Mouse (Mus musculus): Measurements from ENCODE around the gene Dnmbp. TPM values are rescaled to one million over a fixed set of nuclear protein-coding genes. Genes with fewer than 3 reads are reported as not detected.

The Dnmbp gene
- total and polyA plus RNA-seq, 3 experiments = 5.4 to 9.4 TPM; not detected in 1

DNA sequence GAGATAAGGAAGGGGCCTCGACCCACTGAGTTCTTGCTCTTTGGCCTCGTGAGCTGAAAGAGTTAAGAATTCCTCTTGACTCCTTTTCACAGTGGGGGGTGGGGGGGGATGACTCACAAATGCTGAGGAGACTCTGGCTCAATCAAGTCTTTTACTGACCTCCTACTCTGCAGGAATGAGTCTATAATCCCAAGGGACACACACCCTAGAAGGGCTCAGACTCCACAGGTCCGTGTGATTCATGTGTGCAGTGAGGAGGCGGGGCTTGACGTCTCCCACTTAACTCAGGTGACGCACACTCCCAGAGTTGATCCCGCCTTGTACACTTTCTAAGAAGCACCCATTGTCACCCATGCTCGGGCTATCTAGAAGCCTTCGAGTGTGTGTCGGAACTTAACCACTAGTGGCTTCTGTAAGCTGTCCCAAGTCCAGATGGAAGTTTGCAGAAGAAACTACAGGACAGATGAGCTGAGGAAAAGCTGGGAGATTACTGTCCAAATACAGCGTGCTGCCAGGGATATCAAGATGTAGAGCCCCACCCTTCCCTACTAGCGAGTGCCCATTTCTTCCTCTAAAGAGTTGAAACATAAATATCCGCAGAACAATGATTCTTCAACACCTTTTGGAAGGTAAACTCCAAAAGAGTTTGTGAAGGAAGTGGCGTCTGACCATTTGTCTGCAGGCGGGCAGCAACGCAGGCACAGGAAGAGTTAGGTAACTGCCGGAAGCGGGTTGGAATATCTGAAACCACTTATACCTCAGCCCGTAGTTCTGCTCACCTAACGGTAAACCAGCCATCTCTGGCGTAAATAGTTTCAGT is 23.2 kb downstream of the Dnmbp start:
- no peaks in the 10 kb centered on the region for H3K79me2 ChIP-seq (ENCODE audit: control insufficient read depth, insufficient read depth, low read length, poor library complexity)
- H3K9ac ChIP-seq (ENCODE audit: control insufficient read depth, low read depth, low read length, poor library complexity, severe bottlenecking) = no peak overlapping the region
- DNase-seq (ENCODE audit: low read depth, low spot score) = no peak
- H3K9me3 ChIP-seq (replicated peaks; ENCODE audit: insufficient read depth, low read length) = no peaks in the 10 kb centered on the region
- H3K4me1 ChIP-seq (ENCODE audit: control insufficient read depth in 1 of 2, insufficient read depth in 2 of 2, low read length in 2 of 2) = 0 out of 4 replicates have a peak, but pooled peaks cover 0 to 2% of the 10 kb centered on the region in 2 experiments
- H3K27me3 ChIP-seq (ENCODE audit: control insufficient read depth in 1 of 2, insufficient read depth in 2 of 2, low read length in 2 of 2) = no peaks in the 10 kb centered on the region
- no peaks in the 10 kb centered on the region for H3K36me3 ChIP-seq (ENCODE audit: control insufficient read depth in 1 of 2, insufficient read depth in 2 of 2, low read length in 2 of 2)
- no peak for TF ChIP-seq ELF1 (IDR thresholded peaks at IDR 0.05; ENCODE audit: low read depth, low read length)
- TF ChIP-seq MEF2A (IDR thresholded peaks at IDR 0.05; ENCODE audit: extremely low read depth, insufficient replicate concordance, low read depth, low read length, poor library complexity, severe bottlenecking) = no peak
- no peak for TF ChIP-seq TBP (IDR thresholded peaks at IDR 0.05; ENCODE audit: low read depth, low read length)
- no peak for TF ChIP-seq POLR2AphosphoS2 (IDR thresholded peaks at IDR 0.05; ENCODE audit: low read length)
- no peak overlapping the region for H3K4me3 ChIP-seq (ENCODE audit: control insufficient read depth in 1 of 2, insufficient read depth in 1 of 2, low read depth in 2 of 2, low read length in 2 of 2)
- no peak overlapping the region for H3K27ac ChIP-seq (ENCODE audit: control insufficient read depth, low read depth, low read length)

- H3K27ac ChIP-seq (ENCODE audit: control insufficient read depth, low read depth, low read length) = no peak overlapping the region
- no peak for TF ChIP-seq POLR2AphosphoS5 (IDR thresholded peaks at IDR 0.05; ENCODE audit: borderline replicate concordance, low read depth, low read length)
- no peak for TF ChIP-seq MYC (IDR thresholded peaks at IDR 0.05; ENCODE audit: low read depth, low read length)
- H3K79me2 ChIP-seq (ENCODE audit: control insufficient read depth, insufficient read depth, low read length, poor library complexity) = no peaks in the 10 kb centered on the region
- H3K36me3 ChIP-seq (ENCODE audit: control insufficient read depth in 1 of 2, insufficient read depth in 2 of 2, low read length in 2 of 2) = no peaks in the 10 kb centered on the region
- no peak overlapping the region for H3K4me3 ChIP-seq (ENCODE audit: control insufficient read depth in 1 of 2, insufficient read depth in 1 of 2, low read depth in 2 of 2, low read length in 2 of 2)
- H3K9me3 ChIP-seq (replicated peaks; ENCODE audit: insufficient read depth, low read length) = no peaks in the 10 kb centered on the region
- H3K9ac ChIP-seq (ENCODE audit: control insufficient read depth, low read depth, low read length, poor library complexity, severe bottlenecking) = no peak overlapping the region
- no peaks in the 10 kb centered on the region for H3K4me1 ChIP-seq (ENCODE audit: control insufficient read depth in 1 of 2, insufficient read depth in 2 of 2, low read length in 2 of 2)
- no peak for DNase-seq (ENCODE audit: low read depth, low spot score)
- no peaks in the 10 kb centered on the region for H3K27me3 ChIP-seq (ENCODE audit: control insufficient read depth in 1 of 2, insufficient read depth in 2 of 2, low read length in 2 of 2)
These were observed 24.6 kb downstream of the Dnmbp start for GRCm38 (mm10) chr19:43915431-43915830.

- Histone ChIP-seq H3K9me3 (replicated peaks; ENCODE audit: insufficient read depth, low read length) (no peaks in the 10 kb centered on the region), H3K27ac (ENCODE audit: control insufficient read depth, low read depth, low read length) (no peak overlapping the region), H3K36me3 (ENCODE audit: control insufficient read depth in 1 of 2, insufficient read depth in 2 of 2, low read length in 2 of 2) (no peaks in the 10 kb centered on the region), H3K79me2 (ENCODE audit: control insufficient read depth, insufficient read depth, low read length, poor library complexity) (no peaks in the 10 kb centered on the region), H3K27me3 (ENCODE audit: control insufficient read depth in 1 of 2, insufficient read depth in 2 of 2, low read length in 2 of 2) (no peaks in the 10 kb centered on the region), H3K4me1 (ENCODE audit: control insufficient read depth in 1 of 2, insufficient read depth in 2 of 2, low read length in 2 of 2) (no peaks in the 10 kb centered on the region), H3K4me3 (ENCODE audit: control insufficient read depth in 1 of 2, insufficient read depth in 1 of 2, low read depth in 2 of 2, low read length in 2 of 2) (no peak overlapping the region), H3K9ac (ENCODE audit: control insufficient read depth, low read depth, low read length, poor library complexity, severe bottlenecking) (no peak overlapping the region)
- DNase-seq (ENCODE audit: low read depth, low spot score) = no peak
- no peak for TF ChIP-seq ELF1 (IDR thresholded peaks at IDR 0.05; ENCODE audit: low read depth, low read length)
- no peak for TF ChIP-seq POLR2AphosphoS5 (IDR thresholded peaks at IDR 0.05; ENCODE audit: borderline replicate concordance, low read depth, low read length)
- no peak for TF ChIP-seq TAL1 (IDR thresholded peaks at IDR 0.05; ENCODE audit: low read length)
- TF ChIP-seq MXI1 (IDR thresholded peaks at IDR 0.05; ENCODE audit: low read depth, low read length) = no peak
- no peak for TF ChIP-seq ZKSCAN1 (IDR thresholded peaks at IDR 0.05; ENCODE audit: low read depth, low read length)
- no peak for TF ChIP-seq TCF12 (IDR thresholded peaks at IDR 0.05; ENCODE audit: low read depth, low read length)
- no peak for TF ChIP-seq EP300 (IDR thresholded peaks at IDR 0.05; ENCODE audit: low read depth in 1 of 2, low read length in 2 of 2)
- no peak for TF ChIP-seq ZNF384 (IDR thresholded peaks at IDR 0.05; ENCODE audit: low read depth, low read length)
- no peak for TF ChIP-seq GABPA (IDR thresholded peaks at IDR 0.05; ENCODE audit: low read depth, low read length)
- TF ChIP-seq TBP (IDR thresholded peaks at IDR 0.05; ENCODE audit: low read depth, low read length) = no peak
- no peak for TF ChIP-seq MAZ (IDR thresholded peaks at IDR 0.05; ENCODE audit: low read depth, low read length)
- no peak for TF ChIP-seq SMC3 (IDR thresholded peaks at IDR 0.05; ENCODE audit: low read depth, low read length)
- no peak for TF ChIP-seq CHD2 (IDR thresholded peaks at IDR 0.05; ENCODE audit: low read length)
- TF ChIP-seq SIN3A (IDR thresholded peaks at IDR 0.05; ENCODE audit: low read length) = no peak
- no peak for TF ChIP-seq ETS1 (IDR thresholded peaks at IDR 0.05; ENCODE audit: low read depth, low read length)
- no peak for TF ChIP-seq E2F4 (IDR thresholded peaks at IDR 0.05; ENCODE audit: borderline replicate concordance, low read depth, low read length)
These were observed 25.0 kb downstream of the Dnmbp start for GRCm38 (mm10) chr19:43914986-43915385.

Measured in MEL (cell line).